Mouse (Mus musculus) CD4-positive, CD25-positive, alpha-beta regulatory T cell, adult 2 months (primary cell): Measurements from ENCODE around the gene Svs4.
"Not testable (repeated sequence)": the region's sequence is repeated elsewhere in the genome, so short reads cannot be mapped to it uniquely, and the experiment has no call there.

Source experiments
- DNase-seq: peaks from one replicate; pipeline ENCODE4 v3.0.0-alpha.2; 2012; ENCODE audit warnings: low read depth, low spot score

Svs4 gene

GRCm38 (mm10) chr2:164278359-164278758 lies at the start of gene Svs4:
Gene Svs4 (minus strand): TSS chr2:164278459.
- DNase-seq = no peak

DNA sequence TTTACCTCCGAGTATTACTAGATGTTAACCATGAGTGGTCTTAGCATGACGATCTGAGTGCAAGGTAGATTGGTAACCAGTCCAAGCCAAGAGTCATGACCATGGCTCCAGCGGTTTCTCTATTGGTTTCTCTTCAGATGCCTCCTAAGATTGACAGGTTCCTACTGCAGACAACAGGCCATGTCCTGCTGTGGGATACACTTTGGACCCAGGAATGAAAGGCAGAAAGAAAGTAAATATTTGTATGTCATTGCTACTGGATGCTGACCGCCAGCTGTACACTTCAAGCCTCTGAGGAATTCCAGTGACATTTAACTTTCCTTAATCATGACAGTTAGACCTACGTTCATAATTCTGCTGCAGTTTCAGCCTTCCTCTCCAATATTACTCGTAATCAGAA lies 42.7 kb upstream of the Svs4 start:
- no peak for DNase-seq

DNA sequence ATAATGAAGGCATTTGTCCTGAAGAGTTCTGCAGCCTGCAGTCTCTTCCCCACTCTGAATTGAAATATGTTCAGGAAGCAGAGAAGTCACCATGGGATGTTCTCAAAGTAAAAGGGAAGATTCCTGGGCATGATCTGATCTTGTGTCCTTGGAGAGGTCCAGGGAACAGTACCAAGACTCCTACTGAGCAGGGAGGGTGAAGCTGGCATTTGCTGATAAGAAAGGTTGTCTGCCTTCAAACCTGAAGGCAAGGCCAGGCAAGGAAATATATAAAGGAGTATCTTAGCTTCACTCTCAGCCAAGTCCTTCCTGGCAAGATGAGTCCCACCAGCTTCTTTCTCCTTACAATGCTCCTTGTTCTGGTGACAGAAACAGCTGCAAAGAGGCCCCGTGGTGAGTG lies 38.2 kb upstream of the Svs4 start, which contains the start of gene Svs6:
TSS of gene Svs6 (plus strand) at position 301 of the 400 bp plus-strand sequence.
- not testable (repeated sequence) for DNase-seq

GRCm38 (mm10) chr2:164315460-164315859 lies 37.2 kb upstream of the Svs4 start:
- not testable (repeated sequence) for DNase-seq

DNA sequence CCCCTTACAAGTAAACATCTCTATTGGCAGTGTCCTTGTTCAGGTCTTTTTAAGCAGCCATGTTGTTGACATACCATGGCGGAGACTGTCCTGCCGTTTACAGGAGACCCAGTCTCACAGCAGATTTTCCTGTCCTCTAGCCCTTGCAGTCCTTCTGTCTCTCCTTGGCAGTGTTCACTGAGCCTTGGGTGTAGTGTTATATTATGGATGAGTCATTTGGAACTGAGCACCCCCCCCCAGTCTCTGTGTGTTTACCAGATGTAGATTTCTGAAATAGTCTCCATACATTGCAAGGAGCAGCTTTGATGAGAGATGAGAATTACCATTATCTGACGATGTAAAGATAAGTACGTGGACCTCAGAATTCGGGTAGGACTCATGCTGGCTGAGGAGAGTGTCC lies 34.3 kb upstream of the Svs4 start:
- no peak for DNase-seq

DNA sequence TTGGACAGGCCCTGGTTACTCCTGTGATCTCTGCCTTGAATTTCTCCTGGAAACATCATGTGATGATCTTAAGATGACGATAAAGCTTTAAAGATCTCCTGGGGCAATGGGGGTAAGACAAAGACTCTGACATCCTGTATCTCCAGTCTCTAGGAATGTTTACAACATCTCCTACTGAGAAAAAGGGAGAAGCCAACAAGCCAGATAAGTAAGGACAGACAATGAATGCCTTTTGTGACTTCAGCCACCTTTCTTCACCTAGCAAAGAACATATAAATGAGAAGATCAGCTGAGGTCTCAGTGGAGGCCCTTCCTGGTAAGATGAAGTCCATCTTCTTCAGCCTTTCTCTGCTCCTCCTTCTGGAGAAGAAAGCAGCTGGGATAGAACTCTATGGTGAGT lies 10.7 kb upstream of the Svs4 start, which contains the start of gene Svs3a:
TSS of gene Svs3a (plus strand) at position 301 of the 400 bp plus-strand sequence.
- not testable (repeated sequence) for DNase-seq

DNA sequence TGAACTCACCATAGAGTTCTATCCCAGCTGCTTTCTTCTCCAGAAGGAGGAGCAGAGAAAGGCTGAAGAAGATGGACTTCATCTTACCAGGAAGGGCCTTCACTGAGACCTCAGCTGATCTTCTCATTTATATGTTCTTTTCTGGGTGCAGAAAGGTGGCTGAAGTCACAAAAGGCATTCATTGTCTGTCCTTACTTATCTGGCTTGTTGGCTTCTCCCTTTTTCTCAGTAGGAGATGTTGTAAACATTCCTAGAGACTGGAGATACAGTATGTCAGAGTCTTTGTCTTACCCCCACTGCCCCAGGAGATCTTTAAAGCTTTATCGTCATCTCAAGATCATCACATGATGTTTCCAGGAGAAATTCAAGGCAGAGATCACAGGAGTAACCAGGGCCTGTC lies 21.7 kb downstream of the Svs4 start, which contains the start of gene Svs3b:
TSS of gene Svs3b (minus strand) at position 101 of the 400 bp plus-strand sequence.
- not testable (repeated sequence) for DNase-seq

DNA sequence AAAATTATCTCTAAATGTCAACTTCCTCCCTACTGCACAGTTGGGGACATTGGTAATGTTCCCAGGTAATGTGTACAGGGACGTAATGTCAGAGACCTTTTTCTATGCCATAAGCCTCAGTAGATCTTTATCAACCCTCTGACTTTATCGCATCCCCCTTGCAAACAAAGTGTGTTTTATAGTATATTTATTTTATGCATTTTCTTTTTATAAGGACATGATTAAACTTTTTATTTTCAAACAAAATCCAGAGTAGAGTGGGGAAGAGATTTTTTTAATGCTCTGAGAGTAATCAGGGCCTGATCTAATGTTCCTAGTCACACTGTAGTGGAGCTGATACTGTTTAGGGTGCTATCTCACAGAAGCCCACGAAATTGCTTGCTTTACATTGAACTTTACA lies 39.9 kb downstream of the Svs4 start, which contains the start of gene Svs2:
TSS of gene Svs2 (minus strand) at position 101 of the 400 bp plus-strand sequence.
- DNase-seq = no peak

- DNase-seq = no peak
Observed at GRCm38 (mm10) chr2:164232671-164233070, 45.6 kb downstream of the Svs4 start.

DNA sequence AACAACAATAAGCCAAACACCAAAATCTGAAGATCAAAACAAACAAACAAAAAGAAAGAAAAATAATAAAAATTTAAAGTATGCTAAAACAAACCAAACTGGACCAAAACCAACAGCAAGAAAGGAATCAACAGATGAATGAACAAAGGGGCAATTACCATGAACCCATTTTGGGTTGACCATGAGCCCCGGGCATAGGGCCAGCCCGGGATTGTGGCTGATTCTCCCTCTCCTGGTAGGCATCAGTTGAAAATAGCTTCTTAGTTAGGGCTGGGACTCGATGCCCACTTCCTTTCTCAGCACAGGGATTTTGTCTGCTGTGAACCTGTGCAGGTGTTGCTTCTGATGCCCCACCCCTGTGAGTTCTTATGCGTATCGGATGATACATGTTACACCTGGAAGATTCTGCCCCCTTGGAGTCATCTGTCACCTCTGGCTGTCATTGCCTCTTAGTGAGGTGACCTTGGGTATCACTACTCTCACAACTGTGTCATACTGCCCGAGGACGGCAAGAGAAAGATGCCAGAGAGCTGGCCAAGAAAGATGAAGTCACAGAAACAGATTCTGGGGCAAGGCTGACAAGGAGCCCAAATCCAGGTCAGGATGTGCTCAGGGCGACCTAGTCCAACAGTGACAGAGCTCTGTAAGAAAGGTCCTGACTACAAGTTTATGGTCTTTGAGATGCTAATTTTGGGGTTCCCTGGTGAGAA lies 49.7 kb downstream of the Svs4 start:
- DNase-seq = no peak
